Mouse (Mus musculus) thymus, adult 18-20 months (tissue): Measurements from ENCODE around the gene Cul9.
"Not testable (repeated sequence)": the region's sequence is repeated elsewhere in the genome, so short reads cannot be mapped to it uniquely, and the experiment has no call there.

Experiments
- DNase-seq, 2 experiments: peaks; one replicate each; pipeline ENCODE4 v3.0.0; 2022; ENCODE audit warnings: mixed read lengths in 2 of 2

The Cul9 gene

DNA sequence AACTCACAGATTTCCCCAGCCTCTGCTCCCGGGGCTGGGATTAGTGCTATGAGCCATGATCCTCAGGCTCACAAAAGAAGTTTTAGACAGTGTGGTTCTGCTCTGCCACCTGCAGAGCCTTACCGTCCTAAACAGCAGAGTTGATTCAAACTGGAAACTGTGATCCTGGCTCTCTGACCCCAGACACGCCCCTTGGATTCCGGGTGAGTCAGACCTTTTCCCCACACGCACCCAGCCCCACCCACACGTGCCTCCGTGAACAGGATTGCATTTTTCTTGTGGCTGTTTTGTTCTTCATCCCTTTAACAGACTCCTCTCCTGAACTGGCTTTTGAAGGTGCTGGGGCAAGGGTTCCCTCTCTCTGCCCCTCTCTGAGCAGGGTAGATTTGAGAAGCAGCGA is 48.2 kb downstream of the Cul9 start:
- no peak for DNase-seq

DNA sequence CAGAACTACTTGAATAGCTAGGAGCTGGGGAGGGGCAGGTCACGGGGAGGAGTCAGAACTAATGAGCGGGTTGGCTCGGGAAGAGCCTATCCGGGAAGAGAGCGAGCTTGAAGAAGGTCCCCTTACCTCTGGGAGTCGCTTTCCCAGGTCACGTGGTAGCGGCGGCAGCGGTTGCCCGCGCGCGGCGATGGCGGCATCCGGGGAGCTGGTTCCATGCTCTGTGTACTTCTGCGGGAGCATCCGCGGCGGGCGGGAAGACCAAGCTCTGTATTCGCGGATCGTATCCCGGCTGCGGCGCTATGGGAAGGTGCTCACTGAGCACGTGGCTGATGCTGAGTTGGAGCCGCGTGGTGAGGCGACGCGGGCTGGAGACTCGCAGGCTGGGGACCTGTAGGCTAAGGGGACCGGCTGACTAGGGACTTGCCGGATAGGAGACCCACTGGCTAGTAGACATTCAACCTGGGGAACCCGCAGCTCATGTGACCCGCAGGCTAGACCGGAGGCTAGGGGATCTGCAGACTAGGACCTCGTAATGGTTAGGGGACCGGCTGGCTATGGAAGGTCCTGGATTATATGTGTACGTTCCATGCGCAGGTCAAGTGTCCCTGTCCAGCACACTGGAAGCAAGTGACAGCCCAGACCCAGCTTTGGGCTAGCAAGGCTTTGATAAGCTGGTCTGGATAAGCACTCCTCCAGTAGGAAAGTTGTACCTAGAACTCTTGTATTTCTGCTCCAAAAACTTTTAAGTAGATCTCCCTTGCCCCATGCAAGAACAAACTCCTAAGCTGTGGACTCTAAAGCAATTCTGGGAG is 49.4 kb downstream of the Cul9 start, which contains the start of gene Dnph1:
Gene Dnph1 (plus strand): TSS at position 89 of the 812 bp plus-strand sequence.
- peak; percentile 57 to 68 for DNase-seq

DNA sequence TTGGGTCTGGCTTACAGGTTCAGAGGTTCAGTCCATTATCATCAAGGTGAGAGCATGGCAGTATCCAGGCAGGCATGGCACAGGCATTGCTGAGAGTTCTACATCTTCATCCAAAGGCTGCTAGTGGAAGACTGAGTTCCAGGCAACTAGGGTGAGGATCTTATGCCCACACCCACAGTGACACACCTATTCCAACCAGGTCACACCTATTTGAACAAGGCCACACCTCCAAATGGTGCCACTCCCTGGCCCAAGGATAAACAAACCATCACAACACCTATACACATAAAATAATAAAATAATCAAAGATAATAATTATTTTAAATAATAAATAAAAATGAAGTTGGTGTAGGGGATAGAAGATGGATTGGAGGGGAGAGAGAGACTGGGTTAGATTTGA is 50.1 kb downstream of the Cul9 start:
- not testable (repeated sequence) for DNase-seq

DNA sequence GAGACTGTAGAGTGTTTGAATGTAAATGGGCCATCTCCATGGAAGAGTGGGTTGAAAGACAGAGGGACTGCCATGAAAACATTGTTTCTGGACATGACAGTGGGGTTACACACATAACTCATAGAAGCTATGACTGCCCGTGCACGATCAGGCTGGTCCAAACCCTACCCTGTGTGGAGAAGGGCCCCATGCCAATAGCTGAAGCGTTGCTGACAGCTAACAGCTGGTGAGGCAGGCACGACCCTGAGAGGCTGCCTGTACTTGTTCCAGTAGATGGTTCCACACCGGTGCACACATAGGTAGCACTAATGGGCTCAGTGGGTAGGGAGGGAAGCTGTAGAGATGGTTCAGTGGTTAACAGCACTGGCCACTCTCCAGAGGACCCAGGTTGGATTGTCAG is 50.7 kb downstream of the Cul9 start:
- no peak for DNase-seq

DNA sequence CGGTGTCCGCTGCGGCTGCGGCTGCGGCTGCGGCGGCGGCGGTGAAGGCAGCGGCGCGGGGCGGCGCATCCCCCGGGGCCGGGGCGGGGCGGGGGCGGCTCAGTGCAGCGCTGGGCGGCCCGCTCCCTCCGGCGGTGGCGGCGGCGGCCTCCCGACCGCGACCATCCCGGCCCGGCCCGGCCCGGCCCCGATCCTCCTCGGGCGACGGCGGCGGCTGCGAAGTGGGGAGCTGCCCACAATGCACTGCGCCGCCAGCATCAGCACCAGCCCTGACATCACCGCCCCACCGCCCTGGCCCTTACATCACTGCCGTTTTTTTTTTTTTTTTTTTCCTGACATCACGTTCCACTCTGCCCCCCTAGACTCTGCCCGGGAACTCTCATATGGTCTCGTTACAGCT is 58.8 kb downstream of the Cul9 start, which contains the start of gene Ttbk1:
Gene Ttbk1 (minus strand): TSS at position 245 of the 400 bp plus-strand sequence.
- no peak for DNase-seq

DNA sequence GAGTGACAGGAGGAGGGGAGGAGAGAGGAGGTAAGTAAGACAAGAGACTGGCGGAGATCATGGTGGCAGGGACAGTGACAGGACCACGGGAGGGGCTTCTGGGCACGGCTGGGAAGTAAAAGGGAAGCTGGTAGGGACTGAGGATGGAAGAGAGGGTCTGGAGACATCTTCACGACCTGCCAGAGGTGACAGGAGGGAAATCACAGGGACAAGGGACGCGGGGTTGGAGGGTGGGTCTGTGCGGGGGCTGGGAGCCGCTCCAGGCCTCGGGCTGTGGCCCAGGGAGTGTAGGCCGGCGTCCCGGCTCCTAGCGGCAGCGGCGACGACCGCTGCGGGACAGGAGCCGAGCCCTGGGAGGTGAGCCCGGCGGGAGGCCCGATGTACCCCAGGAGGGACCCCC is 59.2 kb downstream of the Cul9 start:
- no peak for DNase-seq

DNA sequence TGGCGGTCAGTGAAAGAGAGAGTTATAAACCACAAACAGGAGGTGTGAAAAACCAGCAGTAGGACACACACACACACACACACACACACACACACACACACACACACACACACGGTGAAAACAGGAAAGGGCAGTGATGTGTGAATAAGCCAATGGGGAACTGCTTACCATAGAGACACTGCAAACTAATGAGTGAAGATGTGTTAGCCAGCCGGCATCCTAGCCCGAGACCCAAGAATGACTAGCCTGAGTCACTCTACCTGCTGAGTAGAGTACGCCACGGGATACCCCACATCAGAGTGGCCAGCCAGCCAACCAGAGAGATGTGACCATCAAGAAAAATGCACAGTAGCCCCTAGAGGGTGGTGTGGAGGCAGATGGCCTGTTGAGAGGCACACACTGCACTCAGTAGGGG is 61.7 kb downstream of the Cul9 start:
- DNase-seq, result no peak

DNA sequence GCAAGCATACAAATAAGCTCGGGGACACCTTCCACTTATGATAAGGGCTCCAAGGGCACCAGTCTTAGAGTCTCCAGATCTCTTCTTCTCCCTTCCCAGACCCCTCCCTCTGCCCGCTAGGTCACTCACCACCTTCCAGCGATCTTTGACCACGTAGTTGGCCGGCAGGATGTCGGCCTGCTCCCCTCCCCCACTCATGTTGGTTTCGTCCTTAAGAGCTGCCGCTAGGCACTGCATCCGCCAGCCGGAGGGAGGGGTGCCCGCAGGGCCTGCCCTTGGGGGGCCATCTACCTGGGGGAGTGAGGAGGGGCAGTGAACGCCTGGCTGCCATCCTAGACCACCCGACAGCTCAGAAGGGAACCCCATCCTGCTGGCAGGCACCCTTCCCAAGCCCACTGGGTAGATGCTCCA is 62.2 kb downstream of the Cul9 start:
- DNase-seq, result no peak

DNA sequence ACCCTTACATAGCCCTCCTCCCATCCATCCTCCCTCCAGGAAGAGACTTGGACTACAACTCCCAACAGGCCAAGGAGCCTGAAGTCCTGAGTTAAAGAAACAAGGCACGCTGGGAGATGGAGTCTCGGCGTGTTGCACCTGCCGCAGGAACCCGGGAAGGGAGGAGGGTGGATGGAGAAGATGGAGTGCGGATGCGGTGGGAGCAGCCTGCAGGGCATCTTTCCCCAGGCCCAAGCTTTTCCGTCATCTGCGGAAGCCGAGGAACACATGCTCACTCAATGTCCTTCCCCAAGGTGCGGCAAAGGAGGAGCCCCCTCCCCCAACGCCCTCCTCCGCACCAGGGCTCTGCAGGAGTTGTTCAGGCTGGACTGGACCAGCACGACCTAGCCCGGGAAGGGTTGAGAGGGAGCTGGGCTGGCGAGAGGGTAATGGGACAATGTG is 62.6 kb downstream of the Cul9 start:
- no peak for DNase-seq

DNA sequence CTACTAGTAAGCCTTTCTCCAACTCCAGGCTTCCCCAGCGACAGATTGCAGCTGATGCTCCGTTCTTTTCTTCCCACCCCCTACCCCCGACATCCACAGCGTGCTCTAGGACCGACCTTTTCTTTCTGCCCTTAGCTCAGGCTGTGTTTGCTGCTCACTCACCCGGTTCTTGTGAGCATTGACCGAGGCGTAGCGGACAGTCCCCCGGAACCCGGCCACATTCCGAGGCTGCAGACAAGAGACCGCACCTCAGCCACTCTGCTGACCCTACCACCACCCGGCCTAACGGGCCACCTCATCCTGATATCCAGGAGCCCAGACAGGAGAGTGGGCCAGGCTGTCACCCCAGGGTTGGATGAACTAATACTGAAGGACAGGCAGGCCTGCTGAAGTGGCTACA is 68.9 kb downstream of the Cul9 start:
- DNase-seq, result no peak

DNA sequence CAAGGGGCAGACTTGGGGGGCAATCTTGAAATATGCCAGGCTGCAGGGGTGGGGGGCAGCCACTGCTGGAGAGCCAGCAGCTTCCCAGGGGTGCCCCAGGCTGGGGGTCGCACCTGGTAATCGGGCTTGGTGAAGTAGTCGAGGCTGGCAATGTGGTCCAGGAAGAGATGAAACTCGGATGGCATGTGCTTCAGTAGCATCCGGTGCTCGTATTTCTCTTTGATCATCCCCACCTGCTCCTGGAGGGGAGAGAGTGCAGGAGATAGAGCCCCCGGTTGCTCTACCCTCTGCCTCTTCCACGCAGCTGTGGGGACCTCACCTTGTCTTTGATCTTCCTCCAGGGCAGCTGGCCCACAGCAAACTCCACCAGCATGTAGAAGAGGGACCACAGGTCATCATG is 69.6 kb downstream of the Cul9 start:
- peak; percentile 46 to 61 for DNase-seq

DNA sequence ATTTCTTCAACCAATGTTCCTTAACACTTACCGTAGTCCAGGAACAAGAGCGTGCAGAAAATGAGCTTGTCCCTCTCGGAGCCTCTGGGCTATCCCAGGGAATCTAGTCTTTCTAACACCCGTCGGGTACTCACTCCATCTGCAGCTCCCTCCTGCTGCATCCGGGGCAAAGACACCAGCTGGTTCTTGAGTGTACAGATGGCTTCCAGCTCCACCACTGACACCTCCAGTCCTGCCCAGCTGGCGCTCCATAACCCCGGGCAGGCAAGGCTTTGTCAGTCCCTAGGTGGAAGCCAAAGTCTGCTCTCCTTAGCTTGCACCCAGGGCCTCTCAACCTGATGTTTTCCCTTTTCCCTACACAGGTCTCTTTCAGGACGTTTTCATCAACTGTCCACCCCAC is 78.4 kb downstream of the Cul9 start:
- no peak for DNase-seq

DNA sequence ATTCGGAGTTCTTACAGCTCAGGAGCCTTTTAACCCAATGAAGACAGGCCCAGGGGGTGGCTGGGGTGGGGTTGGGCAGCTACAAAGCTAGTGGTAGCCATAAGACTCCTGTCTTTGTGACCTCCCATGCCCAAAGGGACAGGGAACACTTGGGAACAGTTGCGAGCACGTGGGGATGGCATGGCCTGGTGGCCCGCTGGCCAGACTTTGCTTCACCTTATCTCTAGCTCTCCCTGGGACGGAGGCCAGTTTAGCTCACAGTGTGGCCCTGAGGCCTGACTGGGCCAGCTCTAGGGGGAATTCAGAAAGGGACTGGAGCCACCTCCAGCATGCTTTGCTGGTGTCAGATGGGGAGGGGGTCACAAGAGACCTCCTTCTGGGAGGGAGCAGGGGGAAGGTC is 84.0 kb downstream of the Cul9 start:
- DNase-seq, result no peak

DNA sequence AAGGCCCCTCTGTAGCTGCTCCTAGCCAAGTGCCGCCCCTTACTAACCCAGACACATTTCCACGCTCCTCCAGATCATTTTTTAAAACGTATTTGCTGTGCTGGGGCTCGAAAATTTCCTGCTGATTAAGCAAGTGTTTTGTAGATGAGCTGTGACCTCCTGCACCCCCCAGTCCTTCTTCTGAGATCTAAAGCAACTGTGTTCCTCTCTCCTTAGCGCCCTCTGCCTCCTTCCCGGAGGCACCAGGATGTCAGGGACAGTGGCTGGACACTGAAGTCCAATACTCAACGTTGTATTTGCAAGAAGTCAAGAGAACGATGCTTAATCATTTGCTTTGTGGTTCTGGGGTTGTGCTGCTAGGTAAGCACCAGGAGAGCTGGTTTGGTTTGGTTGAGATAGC is 84.8 kb downstream of the Cul9 start:
- DNase-seq, result no peak

DNA sequence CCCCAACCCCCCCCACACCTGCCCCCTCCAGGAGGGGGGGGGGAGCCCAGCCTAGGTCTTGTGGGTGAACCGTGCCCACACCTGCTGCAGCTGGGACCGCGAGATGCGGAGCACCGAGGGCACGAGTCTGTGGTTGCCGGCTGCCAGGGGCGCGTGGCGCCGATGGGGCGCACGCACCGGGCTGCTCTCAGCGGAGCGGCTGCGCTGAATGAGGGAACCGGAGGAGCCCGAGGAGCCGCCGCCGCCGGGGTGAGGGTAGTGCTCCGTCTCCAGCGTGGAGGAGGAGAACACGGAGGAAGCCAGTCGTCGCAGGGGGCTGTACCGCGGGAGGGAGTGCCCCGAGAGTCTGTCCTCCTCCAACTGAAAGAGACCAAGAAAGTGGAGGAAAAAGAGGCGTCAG is 85.5 kb downstream of the Cul9 start:
- DNase-seq, result peak in 1 of 2 experiments; percentile 18

DNA sequence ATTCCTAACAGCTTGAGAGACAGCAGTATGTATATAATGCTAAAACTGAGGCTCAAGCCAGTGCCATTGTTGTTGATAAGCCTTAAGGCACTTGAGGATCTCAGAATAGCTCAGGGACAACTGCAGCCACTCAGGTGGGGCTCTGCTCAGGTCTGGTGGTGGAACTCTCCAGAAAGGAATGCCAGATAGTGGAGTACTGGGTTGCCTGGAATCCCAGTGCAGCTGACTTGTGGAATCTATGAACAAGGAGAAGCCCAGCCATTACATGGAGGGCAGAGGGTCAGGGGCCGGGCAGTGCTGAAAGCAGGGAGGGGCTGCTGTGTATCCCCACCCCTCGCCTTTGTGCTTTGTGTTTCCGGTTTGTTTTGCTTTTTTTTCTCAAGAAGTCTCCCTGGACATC is 87.7 kb downstream of the Cul9 start:
- DNase-seq, result no peak

DNA sequence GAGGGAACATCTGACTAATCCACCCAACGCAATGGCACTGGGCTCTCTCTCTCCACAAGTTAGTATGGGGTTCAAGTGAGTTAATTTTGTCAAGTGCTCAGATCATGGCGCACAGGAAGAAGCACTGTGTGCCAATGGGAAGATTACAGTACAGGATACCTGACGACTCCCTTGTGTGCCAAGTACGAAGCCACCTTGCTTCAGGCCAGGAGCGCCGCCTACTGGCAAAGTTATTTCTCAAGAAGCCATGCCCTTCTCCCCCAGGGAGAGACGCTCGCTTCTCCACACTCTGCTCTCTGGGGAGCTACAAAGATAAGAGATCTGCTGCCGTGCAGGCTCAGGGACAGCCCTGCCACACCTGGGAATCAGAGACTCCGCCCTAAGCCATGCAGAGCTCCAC is 88.4 kb downstream of the Cul9 start:
- DNase-seq, result peak in 1 of 2 experiments; percentile 28

DNA sequence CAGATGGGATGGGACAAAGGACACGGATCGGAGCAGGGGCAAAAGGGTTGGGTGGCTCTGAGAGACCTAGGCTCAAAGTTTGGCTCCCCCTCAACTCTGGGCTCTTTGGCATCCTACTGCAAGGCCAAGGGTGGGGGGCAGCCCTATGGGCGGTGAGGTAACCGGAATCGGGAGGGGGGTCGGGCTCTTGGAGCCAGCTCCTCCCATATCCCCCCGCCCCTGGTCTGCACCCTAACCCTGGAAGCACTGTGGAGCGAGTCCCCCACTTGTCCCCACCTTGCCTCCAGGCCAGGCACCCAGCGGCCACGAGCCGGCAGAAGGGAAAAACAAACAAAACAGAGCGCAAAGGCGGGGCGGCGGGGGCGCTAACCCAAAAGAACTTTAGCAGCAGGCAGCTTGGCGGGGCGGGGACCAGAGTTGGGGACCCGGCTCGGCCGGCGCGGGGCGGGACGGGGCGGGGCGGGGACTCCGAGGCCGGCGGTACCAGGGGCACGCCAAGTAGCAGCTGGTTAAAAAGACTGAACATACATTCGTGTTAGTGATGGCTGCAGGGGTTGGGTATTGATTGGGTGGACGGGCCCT is 91.0 kb downstream of the Cul9 start:
- peak in 1 of 2 experiments; percentile 19 for DNase-seq

DNA sequence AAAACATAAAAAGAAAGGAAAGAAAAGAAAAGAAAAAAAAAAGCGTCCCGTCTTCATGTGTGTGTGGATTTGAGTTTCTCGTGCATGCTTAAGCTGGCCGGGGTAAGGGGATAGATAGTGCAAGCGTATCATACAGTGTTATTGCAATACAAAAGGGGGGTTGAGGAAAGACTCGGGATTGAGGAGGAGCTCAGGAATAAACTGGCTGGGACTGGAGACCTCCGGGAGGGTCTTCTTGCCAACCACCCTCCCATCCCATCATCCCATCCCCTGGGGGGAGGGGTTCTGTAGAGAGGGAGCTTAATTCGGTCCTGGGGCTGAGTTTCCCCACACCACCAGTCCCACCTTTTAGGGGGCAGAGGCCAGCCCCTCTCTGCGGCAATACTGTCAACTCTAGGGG is 91.6 kb downstream of the Cul9 start:
- no peak for DNase-seq

DNA sequence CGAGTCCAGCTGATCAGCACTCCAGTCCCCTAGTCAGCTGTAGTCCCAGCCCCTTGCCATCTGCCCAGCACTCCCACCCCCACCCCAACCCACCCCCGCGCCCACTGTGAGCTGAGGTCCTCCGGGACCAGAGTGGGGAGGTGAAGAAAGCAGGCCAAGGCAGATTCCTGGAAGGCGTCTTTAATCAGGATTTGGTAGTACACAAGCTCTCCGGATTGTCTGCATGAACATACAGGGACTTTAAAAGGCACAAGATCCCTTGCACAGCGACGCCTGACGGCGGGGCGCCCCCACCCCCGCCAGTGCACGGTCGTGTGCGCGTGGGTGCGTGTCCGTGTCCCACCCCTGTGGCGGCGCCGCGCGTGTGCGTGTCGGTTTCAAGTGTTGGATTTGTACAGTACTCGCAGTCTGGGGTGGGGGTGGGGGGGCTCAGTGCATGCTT is 92.2 kb downstream of the Cul9 start:
- DNase-seq, result no peak

DNA sequence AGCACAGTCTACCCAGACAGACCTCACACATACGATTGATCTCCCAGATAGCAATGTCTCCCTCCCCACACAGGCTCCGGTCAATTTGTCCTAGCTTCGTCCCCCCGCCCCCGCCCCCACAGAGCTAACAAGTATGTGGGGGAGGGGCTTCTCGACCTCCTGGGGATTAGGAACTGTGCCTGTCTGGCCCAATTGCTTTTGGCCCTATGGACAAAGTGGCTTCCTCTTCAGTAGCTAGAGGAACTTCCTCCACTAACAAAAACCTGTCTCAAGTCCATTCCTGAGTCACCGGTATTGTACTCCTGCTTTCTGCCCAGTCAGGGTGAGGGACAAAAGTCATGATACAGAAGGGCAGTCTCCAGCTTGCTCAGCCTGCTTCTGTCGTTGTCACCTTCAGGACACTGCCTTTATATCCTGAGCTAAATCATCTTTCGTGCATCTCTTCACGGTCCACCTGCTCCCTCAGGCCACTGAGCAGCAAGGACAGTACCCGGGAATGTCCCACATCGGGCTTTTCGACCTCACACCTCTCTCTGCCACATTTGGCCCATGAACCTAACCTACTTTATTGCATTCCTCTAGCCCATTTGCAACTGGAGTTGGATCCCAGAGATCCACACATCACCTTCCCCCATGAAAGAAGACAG is 92.8 kb downstream of the Cul9 start:
- DNase-seq, result no peak

DNA sequence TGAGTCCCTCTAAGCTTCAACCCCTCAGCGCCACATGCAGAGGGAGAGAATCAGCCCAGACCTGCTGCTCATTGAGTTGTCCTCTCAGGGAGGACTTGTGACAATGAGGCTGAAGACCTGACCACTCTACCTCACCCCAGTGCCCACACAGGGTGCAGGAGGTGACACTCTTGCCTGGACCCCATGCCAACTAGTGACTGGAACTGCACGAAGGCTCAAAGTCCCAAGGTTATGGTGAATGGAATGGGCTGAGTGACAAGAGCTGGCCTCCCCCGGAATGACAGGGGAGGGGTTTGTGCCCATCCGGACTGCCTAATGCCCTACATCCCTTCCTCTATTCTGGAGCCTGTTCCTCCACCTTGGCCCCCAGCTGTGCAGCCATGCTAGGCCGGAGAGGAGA is 93.5 kb downstream of the Cul9 start:
- no peak for DNase-seq
